Mouse (Mus musculus) hindbrain, embryonic 16.5 days (tissue): ENCODE results near the gene 2410004B18Rik. TPM values are rescaled to one million over a fixed set of nuclear protein-coding genes. Genes with fewer than 3 reads are reported as not detected.

ENCODE experiments used
- ATAC-seq: fragments of 200-750 bp; cut with Nextera tagmentation; 2 replicates; pipeline ENCODE4 v1.8.0; 2017; ENCODE audit warnings: moderate TSS enrichment, moderate library complexity
- H3K27ac ChIP-seq: fragments of 300-500 bp; sonication (generic); 2 replicates; pipeline ENCODE4 v1.5.1; 2014; ENCODE audit warnings: low read depth, mild to moderate bottlenecking, control low read depth, low read length, moderate library complexity
- H3K27me3 ChIP-seq: fragments of 300-500 bp; sonication (generic); replicated peaks from 2 replicates; pipeline ENCODE4 v1.6.1; 2014; ENCODE audit warnings: low read length; ENCODE audit not compliant: control insufficient read depth, insufficient read depth
- H3K36me3 ChIP-seq: fragments of 300-500 bp; sonication (generic); 2 replicates; pipeline ENCODE4 v1.6.1; 2014; ENCODE audit warnings: mild to moderate bottlenecking, low read length, moderate library complexity, mixed read lengths; ENCODE audit not compliant: control insufficient read depth, insufficient read depth
- H3K4me1 ChIP-seq: fragments of 300-500 bp; sonication (generic); 2 replicates; pipeline ENCODE4 v1.6.1; 2014; ENCODE audit warnings: low read depth, low read length; ENCODE audit not compliant: control insufficient read depth, insufficient read depth
- H3K4me2 ChIP-seq: fragments of 300-500 bp; sonication (generic); 2 replicates; pipeline ENCODE4 v1.6.1; 2014; ENCODE audit warnings: mild to moderate bottlenecking, low read length, control low read depth, moderate library complexity
- H3K4me3 ChIP-seq: fragments of 300-500 bp; sonication (generic); 2 replicates; pipeline ENCODE4 v1.5.1; 2014; ENCODE audit warnings: mild to moderate bottlenecking, low read length, control low read depth, moderate library complexity
- H3K9ac ChIP-seq: fragments of 300-500 bp; sonication (generic); 2 replicates; pipeline ENCODE4 v1.6.1; 2014; ENCODE audit warnings: low read depth, mild to moderate bottlenecking, control low read depth, low read length, moderate library complexity
- H3K9me3 ChIP-seq: fragments of 300-500 bp; sonication (generic); 2 replicates; pipeline ENCODE4 v1.6.1; 2014; ENCODE audit warnings: mild to moderate bottlenecking, low read length, moderate library complexity; ENCODE audit not compliant: control insufficient read depth
- WGBS: fragments of 180-500 bp; shearing (Covaris S2); extraction: QIAGEN DNeasy Blood & Tissue Kit; methylation state at CpG from one replicate; pipeline ENCODE4 v1.1.7; 2014; 5-methylcytosine and 5-hydroxymethylcytosine counted together
- polyA plus RNA-seq: library from polyadenylated mRNA; unstranded; fragments of >200 nt; fragmentation: Nextera tagmentation; extraction: Ambion mirVana; gene quantifications from 2 replicates; pipeline ENCODE4 v1.2.1, GENCODE M21; 2015

The 2410004B18Rik gene
- polyA plus RNA-seq, 1 experiment from 2014 or later, result 88.9 TPM

DNA sequence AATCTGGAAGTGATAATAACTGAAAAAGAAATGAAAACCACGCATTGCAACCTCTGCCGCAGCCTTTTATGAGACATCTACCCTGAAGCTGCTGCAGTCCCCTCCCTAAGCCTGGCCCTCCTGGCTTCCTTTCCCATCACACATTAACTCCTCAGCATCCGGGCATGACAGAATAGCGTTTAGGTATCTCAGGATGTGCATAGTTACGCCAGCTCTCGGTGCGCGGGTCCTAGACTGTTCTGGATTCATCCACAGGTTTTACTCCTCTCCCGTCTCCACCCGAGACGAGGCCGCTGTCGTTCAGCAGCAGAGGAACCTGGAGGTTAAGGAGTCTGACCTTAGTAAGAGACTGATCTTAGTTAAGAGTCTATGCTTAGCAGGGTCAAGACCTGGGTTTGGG lies 53.3 kb downstream of the 2410004B18Rik start:
- Histone ChIP-seq H3K4me3 (no peak overlapping the region), H3K9me3 (no peaks in the 10 kb centered on the region), H3K4me2 (no peak overlapping the region), H3K9ac (no peak overlapping the region), H3K27me3 (peaks cover 6% of the 10 kb centered on the region), H3K4me1 (peaks cover 12% of the 10 kb centered on the region; the same call in 1 of the 2 replicates), H3K36me3 (no peaks in the 10 kb centered on the region), H3K27ac (no peak overlapping the region)
- ATAC-seq, result no peak
- WGBS, result 93% methylated on average over 13 of the region's 13 CpGs

DNA sequence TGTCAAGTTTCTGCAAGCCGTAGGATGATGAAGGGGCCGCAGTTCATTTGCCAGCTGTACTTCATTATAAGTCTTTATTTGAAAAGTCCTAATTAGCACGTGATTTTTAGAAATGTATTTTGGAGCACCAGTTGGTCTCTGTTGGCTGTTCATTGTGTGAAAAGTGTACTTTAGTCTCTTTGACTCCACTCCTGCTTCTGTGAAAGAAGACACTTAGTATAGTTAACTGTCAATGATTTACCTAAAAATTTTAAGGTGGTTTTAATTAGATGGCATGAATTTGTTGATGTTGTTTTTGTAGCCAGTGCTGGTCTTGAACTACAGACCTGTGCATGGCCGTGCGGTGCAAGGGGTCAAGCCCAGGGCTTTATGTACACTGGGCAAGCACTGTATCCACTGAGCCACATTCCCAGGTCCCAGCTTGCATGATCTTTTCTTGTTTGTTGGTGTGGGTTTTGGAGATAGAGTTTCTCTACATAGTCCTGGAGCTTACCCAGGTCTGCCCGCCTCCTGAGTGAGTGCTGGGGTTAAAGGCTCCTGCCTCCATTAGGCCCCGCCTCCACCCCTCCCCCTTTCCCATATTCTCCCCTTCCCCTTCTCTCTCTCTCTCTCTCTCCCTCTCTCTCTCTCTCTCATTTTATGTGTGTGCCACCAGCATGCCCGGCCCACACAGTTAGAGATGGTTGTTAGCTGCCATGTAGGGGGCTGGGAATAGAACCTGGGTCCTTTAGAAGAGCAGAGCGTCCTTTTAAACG lies 54.3 kb downstream of the 2410004B18Rik start:
- Histone ChIP-seq H3K9ac (no peak overlapping the region), H3K4me3 (no peak overlapping the region), H3K4me2 (no peak overlapping the region), H3K27me3 (no peaks in the 10 kb centered on the region; the same call in 1 of the 2 replicates), H3K9me3 (no peaks in the 10 kb centered on the region), H3K4me1 (peaks cover 12% of the 10 kb centered on the region; the same call in 1 of the 2 replicates), H3K27ac (no peak overlapping the region), H3K36me3 (no peaks in the 10 kb centered on the region)
- ATAC-seq, result no peak
- WGBS, result 86% methylated on average over 10 of the region's 10 CpGs

DNA sequence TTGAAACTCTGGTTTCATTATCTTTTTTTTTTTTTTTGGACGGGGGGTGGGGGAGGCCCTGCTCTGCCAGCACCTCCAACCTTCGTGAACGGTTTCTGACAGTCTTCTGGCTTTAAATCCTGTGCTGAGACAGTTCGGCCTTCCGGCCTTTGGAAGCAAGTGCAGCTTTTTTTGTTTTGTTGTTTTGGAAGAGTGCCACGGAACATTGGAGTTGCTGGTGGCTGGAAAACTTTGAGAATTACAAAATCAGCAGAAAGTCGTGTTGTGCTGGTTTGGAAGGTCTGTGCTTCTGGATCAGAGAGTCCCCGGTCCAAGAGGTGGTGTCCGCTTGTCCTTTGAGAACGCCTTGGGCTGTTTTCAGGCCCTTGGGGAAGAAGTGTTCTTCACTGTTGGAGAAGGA lies 55.0 kb downstream of the 2410004B18Rik start:
- no peak overlapping the region for H3K4me2 ChIP-seq
- 76% methylated on average over 10 of the region's 10 CpGs for WGBS
- no peaks in the 10 kb centered on the region for H3K36me3 ChIP-seq
- H3K4me3 ChIP-seq, result no peak overlapping the region
- H3K9me3 ChIP-seq, result no peaks in the 10 kb centered on the region
- peaks cover 9% of the 10 kb centered on the region; the same call in 1 of the 2 replicates for H3K4me1 ChIP-seq
- no peak overlapping the region for H3K9ac ChIP-seq
- H3K27ac ChIP-seq, result no peak overlapping the region
- ATAC-seq, result no peak
- H3K27me3 ChIP-seq, result no peaks in the 10 kb centered on the region; the same call in 1 of the 2 replicates

DNA sequence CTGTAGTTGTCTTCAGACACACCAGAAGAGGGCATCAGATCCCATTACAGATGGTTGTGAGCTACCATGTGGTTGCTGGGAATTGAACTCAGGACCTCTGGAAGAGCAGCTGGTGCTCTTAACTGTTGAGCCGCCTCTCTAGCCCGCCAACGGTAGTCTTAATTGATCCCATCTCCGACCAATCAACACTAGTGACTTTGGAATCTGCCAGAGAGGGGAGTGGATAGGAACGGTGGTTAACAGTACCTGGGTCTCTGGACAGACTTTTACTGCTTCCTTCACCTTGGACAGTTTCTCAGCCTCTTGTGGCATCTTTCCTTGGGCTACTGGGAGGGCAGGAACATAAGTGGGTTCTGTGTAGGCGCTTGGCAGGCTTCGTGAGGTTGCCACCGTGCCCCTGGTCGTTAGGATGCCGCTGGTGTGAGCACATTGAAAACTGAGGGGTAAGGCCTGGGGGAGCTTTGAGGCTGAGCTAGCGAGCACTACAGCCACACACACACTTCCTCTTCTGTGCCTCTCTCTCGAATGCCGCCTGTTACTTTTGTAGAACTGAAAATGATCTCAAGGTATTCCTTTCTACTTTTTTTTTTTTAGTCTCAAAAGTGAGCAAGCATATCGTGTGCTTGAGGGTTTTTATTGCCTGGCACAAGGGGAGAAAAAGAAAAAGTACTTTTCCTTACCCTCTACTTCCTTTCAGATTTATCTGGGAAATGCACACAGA lies 55.8 kb downstream of the 2410004B18Rik start:
- Histone ChIP-seq H3K9ac (no peak overlapping the region), H3K4me1 (peaks cover 7% of the 10 kb centered on the region; the same call in 1 of the 2 replicates), H3K27ac (no peak overlapping the region), H3K4me3 (no peak overlapping the region), H3K36me3 (peaks cover 1% of the 10 kb centered on the region; the same call in 1 of the 2 replicates), H3K27me3 (no peaks in the 10 kb centered on the region; the same call in 1 of the 2 replicates), H3K4me2 (no peak overlapping the region), H3K9me3 (no peaks in the 10 kb centered on the region)
- no peak for ATAC-seq
- 90% methylated on average over 14 of the region's 14 CpGs for WGBS

Other genes starting within 250 kb of the 2410004B18Rik start
- gene Ddah1, start 179.3 kb upstream of the 2410004B18Rik start, polyA plus RNA-seq, result 119 and 132 TPM in 2 replicates
- 33.6 and 33.7 TPM in 2 replicates for gene Bcl10, start 15.2 kb upstream of the 2410004B18Rik start, polyA plus RNA-seq
- gene Syde2, start 49.9 kb downstream of the 2410004B18Rik start, polyA plus RNA-seq, result 0.28 and 0.56 TPM in 2 replicates
- 1.2 and 1.3 TPM in 2 replicates for gene Wdr63, start 170.1 kb downstream of the 2410004B18Rik start, polyA plus RNA-seq
- 0.27 and 0.28 TPM in 2 replicates for gene Mcoln3, start 179.4 kb downstream of the 2410004B18Rik start, polyA plus RNA-seq
- gene Mcoln2, start 211.8 kb downstream of the 2410004B18Rik start, polyA plus RNA-seq, result 0.59 and 0.62 TPM in 2 replicates